Mouse (Mus musculus) embryonic fibroblast, embryonic 13.5 days (primary cell): ENCODE measurements around the gene Prkar1b. TPM values are rescaled to one million over a fixed set of nuclear protein-coding genes. Genes with fewer than 3 reads are reported as not detected.

Experiments used
- H3K27ac ChIP-seq: 2 replicates; pipeline ENCODE4 v1.5.1; 2012; ENCODE audit warnings: low read length, control low read depth, inconsistent platforms; ENCODE audit not compliant: insufficient read depth
- H3K4me1 ChIP-seq: 2 replicates; pipeline ENCODE4 v1.6.1; 2011; ENCODE audit warnings: low read length; ENCODE audit not compliant: control insufficient read depth, insufficient read depth
- H3K4me3 ChIP-seq: 2 replicates; pipeline ENCODE4 v1.5.1; 2011; ENCODE audit warnings: mild to moderate bottlenecking, control low read depth, low read length; ENCODE audit not compliant: insufficient read depth
- CTCF ChIP-seq: IDR thresholded peaks from 2 replicates; pipeline ENCODE4 v1.5.1; 2011; ENCODE audit warnings: mild to moderate bottlenecking, control low read depth, low read length, moderate library complexity, borderline replicate concordance; ENCODE audit not compliant: insufficient read depth
- POLR2A ChIP-seq: IDR thresholded peaks from 2 replicates; pipeline ENCODE4 v1.6.1; 2011; ENCODE audit warnings: low read depth, mild to moderate bottlenecking, control low read depth, low read length, moderate library complexity
- polyA plus RNA-seq: library from polyadenylated mRNA; stranded (reverse); fragments of >200 nt; gene quantifications from 2 replicates; pipeline ENCODE4 v1.2.4, GENCODE M21; 2011; ENCODE audit warnings: low read depth; ENCODE audit not compliant: missing spikeins, insufficient read length

Prkar1b gene
- polyA plus RNA-seq, 1 experiment, result 20.4 TPM

DNA sequence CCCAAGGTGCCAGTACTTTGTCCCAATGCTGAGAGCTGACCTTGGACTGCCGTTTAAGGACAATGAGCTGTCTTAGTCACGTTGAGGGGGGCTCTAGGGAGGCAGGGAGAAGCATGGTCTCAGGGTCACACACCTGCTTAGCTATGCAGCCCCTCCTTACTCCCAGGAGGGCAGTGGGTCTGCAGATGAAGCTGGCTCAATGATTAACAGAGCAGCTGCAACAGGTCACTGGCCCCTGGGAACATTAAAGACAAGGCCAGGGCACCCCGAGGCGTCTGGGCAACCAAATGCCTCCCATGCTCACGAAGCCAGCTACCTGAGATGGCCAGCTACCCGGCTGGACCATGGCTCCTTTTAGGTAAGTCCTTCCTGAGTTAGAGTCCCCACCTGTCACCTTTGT lies 129.2 kb downstream of the Prkar1b start:
- H3K4me1 ChIP-seq, result no peaks in the 10 kb centered on the region
- H3K4me3 ChIP-seq, result no peak overlapping the region
- TF ChIP-seq POLR2A, result no peak
- TF ChIP-seq CTCF, result no peak
- no peak overlapping the region for H3K27ac ChIP-seq

DNA sequence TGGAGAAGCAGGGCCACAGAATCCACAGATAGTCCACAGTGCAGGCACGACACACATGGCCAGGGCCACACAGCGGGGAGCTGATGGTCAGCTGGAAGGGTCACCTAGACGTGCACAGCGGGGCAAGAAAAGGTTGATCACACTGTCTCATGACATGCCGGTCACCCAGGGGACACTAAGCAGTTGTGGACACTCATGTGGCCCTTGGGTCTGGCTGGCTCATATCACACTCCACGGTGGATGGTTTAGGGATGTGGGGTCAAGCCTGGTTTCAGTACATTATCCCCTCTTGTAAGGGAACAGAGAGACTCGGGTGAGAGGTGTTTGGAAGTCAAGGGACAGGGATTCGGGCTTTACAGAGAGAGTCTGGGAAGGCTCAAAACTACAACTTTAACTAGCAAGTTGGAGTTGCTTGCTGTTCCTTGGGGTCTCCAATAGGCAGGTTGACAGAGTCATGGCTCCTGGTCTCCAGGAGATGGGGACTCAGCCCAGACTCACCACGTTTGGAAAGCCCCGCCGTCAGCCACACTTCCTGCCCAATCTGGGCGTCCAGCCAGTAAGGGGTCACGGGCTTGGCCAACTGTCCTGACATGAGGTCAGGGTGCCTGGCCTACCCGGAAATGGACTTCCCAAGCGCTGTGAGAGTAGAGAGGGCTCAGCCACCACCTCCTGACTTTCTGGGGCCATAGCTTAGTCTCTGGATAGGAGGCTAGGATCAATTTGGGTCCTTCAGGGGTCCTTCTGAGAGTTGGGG lies 132.3 kb downstream of the Prkar1b start:
- Histone ChIP-seq H3K4me1 (no peaks in the 10 kb centered on the region), H3K4me3 (no peak overlapping the region), H3K27ac (no peak overlapping the region)
- no peak for TF ChIP-seq CTCF
- TF ChIP-seq POLR2A, result no peak

DNA sequence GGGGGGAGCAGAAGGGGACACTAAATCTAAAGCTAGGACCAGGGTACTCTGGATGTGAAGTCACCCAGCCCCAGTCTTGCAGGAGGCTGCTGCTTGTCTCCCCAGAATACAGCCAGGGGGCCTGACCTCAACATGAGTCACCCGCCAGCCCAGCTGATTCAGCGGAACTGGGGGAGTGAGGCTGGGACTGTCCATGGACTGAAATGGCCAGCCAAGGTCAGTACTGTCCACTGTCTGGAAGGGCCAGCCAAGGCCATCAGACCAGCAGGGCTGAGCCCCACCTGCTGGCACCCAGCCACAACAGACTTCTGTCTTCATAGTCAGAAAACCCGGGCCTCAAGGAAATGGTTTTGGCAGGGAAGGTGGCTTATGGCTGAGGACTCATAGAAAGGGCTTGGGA lies 134.7 kb downstream of the Prkar1b start:
- no peaks in the 10 kb centered on the region; the same call in 1 of the 2 replicates for H3K4me1 ChIP-seq
- no peak overlapping the region; the same call in 1 of the 2 replicates for H3K27ac ChIP-seq
- H3K4me3 ChIP-seq, result no peak overlapping the region
- TF ChIP-seq CTCF (no peak), POLR2A (no peak)

DNA sequence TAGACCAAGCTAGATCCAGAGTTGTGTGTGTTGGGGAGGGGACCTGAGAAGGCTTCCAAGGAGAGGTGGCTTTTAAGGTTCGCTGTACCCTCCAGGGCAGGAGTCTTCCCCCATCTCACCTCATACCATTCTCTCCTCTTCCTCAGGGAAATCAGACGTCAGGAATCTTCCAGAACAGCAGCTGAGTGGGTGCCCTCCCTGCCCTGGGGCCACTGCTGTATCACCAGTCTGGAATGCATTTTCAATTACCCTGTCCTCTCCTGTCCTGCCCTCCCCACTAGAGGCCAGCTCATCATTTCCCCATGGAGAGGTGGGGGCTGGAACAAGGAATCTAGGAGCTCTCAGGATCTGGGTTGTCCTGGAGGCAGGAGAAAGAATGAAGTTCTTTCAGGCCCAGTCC lies 139.2 kb downstream of the Prkar1b start:
- H3K27ac ChIP-seq, result no peak overlapping the region
- TF ChIP-seq POLR2A (no peak), CTCF (no peak)
- H3K4me3 ChIP-seq, result no peak overlapping the region
- H3K4me1 ChIP-seq, result no peaks in the 10 kb centered on the region; the same call in 1 of the 2 replicates

DNA sequence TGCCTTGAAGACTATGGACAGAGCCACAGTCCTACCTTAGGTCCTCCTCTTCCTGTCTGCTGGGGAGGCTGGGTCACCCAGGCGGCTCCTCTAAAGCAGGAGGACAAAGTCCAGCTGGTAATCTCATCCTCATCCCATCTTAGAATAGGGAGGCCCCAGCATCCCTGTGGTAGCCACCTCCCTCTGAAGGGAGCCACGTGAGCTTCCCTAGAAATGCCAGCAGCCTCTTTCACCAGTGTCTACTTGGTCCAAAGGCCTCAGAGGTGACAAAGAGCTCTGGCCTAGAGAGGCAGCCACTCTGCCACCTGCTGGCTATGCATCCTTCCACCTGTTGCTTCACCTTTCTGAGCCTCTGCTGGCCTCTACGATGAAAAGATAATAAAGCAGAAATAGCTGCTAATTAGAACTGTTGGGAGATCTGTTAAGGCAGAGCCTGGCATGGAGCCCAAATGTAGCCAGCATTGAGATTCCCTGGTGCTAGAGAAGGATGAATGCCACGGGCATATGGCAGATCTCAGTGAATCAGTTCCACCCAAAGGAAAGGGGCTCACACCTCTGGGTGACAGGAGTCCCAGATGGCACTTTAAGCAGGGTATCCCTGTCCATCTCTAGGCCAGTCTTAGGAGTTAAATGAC lies 142.5 kb downstream of the Prkar1b start:
- Histone ChIP-seq H3K4me3 (no peak overlapping the region), H3K4me1 (no peaks in the 10 kb centered on the region; the same call in 1 of the 2 replicates), H3K27ac (no peak overlapping the region)
- TF ChIP-seq CTCF, result peak; percentile 8; the same call in 1 of the 2 replicates
- TF ChIP-seq POLR2A, result no peak

DNA sequence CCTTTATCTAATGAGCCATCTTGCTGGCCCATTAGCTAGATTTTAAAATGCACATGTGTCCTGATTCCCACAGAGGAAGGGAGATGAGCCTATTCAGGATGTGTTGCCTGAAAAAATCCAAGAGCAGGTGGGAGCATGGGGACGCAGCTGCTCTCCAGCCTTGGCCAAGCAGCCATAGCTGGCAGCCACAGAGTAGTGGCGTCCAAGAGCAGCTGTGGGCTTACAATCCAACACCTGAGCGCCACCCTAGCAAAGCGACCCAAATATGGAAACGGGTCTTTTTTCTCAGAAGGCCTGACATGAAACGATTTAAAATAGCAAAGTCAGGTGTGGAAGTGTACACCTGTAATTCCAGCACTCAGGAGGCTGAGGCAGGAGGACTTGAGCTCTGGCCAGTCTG lies 145.2 kb downstream of the Prkar1b start:
- no peaks in the 10 kb centered on the region for H3K4me1 ChIP-seq
- TF ChIP-seq POLR2A (no peak), CTCF (no peak)
- H3K4me3 ChIP-seq, result no peak overlapping the region
- no peak overlapping the region for H3K27ac ChIP-seq

DNA sequence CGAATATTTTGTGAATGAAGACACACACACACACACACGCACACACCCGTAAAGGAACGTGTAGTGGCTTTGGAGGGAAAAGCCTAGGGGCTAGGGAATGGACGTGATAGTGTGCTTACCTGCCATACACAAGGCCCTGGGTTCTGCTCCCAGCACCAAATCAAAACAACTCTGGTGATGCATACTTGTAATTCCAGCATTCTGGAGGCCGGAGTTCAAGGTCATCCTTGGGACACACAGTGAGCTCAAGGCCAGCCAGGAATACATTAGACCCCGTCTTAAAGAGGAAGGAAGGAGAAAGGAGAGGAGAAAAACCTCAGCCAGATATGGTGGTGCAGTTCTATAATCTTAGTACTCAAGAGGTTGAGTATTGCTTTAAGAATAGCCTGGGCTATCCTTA lies 150.1 kb downstream of the Prkar1b start:
- Histone ChIP-seq H3K4me3 (no peak overlapping the region), H3K27ac (no peak overlapping the region)
- TF ChIP-seq POLR2A (no peak), CTCF (no peak)

DNA sequence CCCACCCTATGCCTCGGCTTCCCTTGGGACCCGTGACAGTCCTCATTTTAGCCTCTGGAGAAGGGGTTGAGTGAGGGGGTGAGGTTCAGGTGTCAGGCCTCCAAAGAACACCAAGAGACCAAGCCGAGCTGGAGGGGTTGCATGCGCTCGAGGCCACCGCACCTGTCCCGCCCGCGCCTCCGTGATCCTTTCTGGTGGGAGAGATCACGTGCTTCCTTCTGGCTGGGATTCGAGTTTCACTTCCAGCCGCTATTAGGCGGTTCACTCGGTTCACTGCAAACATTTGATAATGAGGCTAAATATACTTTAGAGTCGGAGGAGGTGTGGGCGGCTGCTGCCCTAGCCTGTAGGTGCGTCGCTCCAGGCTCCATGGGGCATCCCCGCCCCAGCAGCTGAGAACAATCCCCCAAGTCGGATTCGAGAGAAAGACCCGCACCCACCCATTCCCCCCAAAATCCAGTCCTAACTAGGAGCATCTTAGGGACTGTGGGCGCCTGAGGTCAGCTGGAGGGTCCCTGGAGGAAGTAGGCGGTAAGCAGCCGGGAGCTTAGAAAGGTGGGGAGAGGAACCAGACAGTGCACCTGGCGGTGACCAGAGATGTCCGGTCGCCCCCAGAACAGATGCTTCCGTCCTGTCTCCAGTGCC lies 151.7 kb downstream of the Prkar1b start:
- TF ChIP-seq POLR2A (peak; percentile 33; the same call in 1 of the 2 replicates), CTCF (no peak)
- no peak overlapping the region for H3K27ac ChIP-seq
- 0 out of 2 replicates have a peak overlapping the region, but pooled peaks have one; percentile 2 for H3K4me3 ChIP-seq
- peaks cover 3% of the 10 kb centered on the region; the same call in 1 of the 2 replicates for H3K4me1 ChIP-seq

More for the DNA sequence above, 150.1 kb downstream of the Prkar1b start:
- H3K4me1 ChIP-seq, result peaks cover 3% of the 10 kb centered on the region; the same call in 1 of the 2 replicates

DNA sequence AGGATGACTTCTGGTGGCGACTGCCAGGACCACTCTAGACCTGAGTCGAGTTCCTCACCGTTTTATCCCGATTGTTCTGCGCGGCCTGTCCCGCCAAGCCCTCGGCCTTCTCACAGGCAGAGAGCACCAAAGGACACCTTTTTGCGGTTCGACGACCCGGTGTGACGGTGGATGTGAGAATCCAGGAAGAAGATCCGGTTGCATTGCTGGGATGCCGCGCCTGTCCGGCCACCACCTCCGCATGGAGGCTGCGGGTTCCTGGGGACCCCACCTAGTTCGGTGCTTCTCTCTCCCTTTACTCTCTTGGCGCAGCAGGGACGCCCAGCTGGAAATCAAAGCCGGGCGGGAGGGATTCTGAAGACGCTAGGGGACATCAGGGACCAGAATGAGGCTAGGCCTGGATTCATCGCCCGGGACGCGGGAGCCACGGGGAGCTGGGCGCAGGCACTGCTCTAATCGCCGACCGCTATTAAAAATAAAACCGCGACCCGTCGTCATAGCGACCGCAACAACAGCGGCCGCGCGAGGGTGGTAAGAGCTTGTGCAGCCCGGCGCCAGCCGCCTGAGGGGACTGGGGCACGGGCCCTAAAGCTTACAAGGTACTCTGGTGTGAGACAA lies 152.5 kb downstream of the Prkar1b start, which contains the start of gene Pdgfa:
TSS of gene Pdgfa (minus strand) at position 200 of the 618 bp plus-strand sequence.
- H3K27ac ChIP-seq, result no peak within 1 kb of the TSS
- peaks cover 3% of the 10 kb centered on the region; the same call in 1 of the 2 replicates for H3K4me1 ChIP-seq
- H3K4me3 ChIP-seq, result peak within 1 kb of the TSS; percentile 46; the same call in 1 of the 2 replicates
- TF ChIP-seq CTCF (no peak), POLR2A (0 out of 2 replicates have a peak, but pooled peaks have one; percentile 31)
